Mouse (Mus musculus) embryonic facial prominence, embryonic 12.5 days (tissue): Measurements from ENCODE around the gene Sec14l1. TPM values are rescaled to one million over a fixed set of nuclear protein-coding genes. Genes with fewer than 3 reads are reported as not detected.

ENCODE experiments used
- ATAC-seq: fragments of 200-750 bp; cut with Nextera tagmentation; 2 replicates; pipeline ENCODE4 v1.8.0; 2017; ENCODE audit not compliant: insufficient number of reproducible peaks, insufficient read depth, low FRiP score, low TSS enrichment
- H3K27ac ChIP-seq: fragments of 300-500 bp; sonication (generic); 2 replicates; pipeline ENCODE4 v1.5.1; 2016; ENCODE audit warnings: mild to moderate bottlenecking
- H3K27me3 ChIP-seq: fragments of 300-500 bp; sonication (generic); 2 replicates; pipeline ENCODE4 v1.6.1; 2016; ENCODE audit warnings: mild to moderate bottlenecking, moderate library complexity
- H3K36me3 ChIP-seq: fragments of 300-500 bp; sonication (generic); 2 replicates; pipeline ENCODE4 v1.6.1; 2016; ENCODE audit warnings: mild to moderate bottlenecking
- H3K4me1 ChIP-seq: fragments of 300-500 bp; sonication (generic); 2 replicates; pipeline ENCODE4 v1.6.1; 2016
- H3K4me2 ChIP-seq: fragments of 300-500 bp; sonication (generic); replicated peaks from 2 replicates; pipeline ENCODE4 v1.6.1; 2016; ENCODE audit warnings: mild to moderate bottlenecking, moderate library complexity
- H3K4me3 ChIP-seq: fragments of 300-500 bp; sonication (generic); 2 replicates; pipeline ENCODE4 v1.5.1; 2016; ENCODE audit warnings: mild to moderate bottlenecking
- H3K9ac ChIP-seq: fragments of 300-500 bp; sonication (generic); 2 replicates; pipeline ENCODE4 v1.6.1; 2016; ENCODE audit warnings: mild to moderate bottlenecking, moderate library complexity
- H3K9me3 ChIP-seq: fragments of 300-500 bp; sonication (generic); 2 replicates; pipeline ENCODE4 v1.6.1; 2016; ENCODE audit warnings: mild to moderate bottlenecking, moderate library complexity
- WGBS: fragments of 180-500 bp; shearing (Covaris S2); methylation state at CpG from one replicate; pipeline ENCODE4 v1.1.7; 2016; 5-methylcytosine and 5-hydroxymethylcytosine counted together
- polyA plus RNA-seq: library from polyadenylated mRNA; unstranded; fragments of >200 nt; fragmentation: Nextera tagmentation; extraction: Ambion mirVana; gene quantifications from 2 replicates; pipeline ENCODE4 v1.2.1, GENCODE M21; 2016

The Sec14l1 gene
- polyA plus RNA-seq, 1 experiment from 2014 or later, result 55.6 TPM

DNA sequence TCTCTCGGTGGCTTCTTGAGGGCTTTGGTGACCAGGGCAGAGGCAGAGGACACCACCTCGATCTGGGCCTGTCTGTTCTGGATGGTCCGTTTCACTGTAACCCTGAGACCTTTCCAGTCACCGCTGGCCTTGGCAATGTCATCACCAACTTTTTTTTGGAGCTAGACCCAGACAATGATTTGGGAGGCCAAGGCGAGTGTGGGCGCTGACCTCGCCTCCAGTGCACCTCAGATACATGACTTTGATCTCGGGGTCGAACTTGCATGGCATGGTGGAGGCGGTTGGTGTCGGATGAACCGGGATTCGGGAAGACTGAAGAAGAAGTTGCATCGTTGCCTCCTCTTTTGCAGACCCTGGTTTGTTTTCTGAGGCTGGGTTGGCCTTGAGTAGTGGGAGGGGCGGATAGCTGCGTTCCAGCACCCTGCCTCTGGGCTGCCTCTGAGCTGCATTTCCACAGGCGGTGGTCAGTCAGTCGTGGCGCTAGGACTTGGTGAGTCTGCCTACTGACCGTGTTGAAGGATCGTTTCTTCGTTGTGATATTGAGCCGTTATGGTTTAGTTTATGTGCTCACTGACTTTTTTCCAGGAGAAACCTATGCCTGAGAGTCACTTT, 19.9 kb downstream of the Sec14l1 start:
- Histone ChIP-seq H3K27me3 (no peaks in the 10 kb centered on the region), H3K4me3 (no peak overlapping the region), H3K36me3 (no peaks in the 10 kb centered on the region; the same call in 1 of the 2 replicates), H3K9me3 (no peaks in the 10 kb centered on the region), H3K4me2 (no peak overlapping the region), H3K4me1 (peaks cover 35% of the 10 kb centered on the region), H3K27ac (peak overlapping the region; percentile 77; the same call in 1 of the 2 replicates), H3K9ac (no peak overlapping the region)
- no peak for ATAC-seq
- 73% methylated on average over 23 of the region's 23 CpGs for WGBS

DNA sequence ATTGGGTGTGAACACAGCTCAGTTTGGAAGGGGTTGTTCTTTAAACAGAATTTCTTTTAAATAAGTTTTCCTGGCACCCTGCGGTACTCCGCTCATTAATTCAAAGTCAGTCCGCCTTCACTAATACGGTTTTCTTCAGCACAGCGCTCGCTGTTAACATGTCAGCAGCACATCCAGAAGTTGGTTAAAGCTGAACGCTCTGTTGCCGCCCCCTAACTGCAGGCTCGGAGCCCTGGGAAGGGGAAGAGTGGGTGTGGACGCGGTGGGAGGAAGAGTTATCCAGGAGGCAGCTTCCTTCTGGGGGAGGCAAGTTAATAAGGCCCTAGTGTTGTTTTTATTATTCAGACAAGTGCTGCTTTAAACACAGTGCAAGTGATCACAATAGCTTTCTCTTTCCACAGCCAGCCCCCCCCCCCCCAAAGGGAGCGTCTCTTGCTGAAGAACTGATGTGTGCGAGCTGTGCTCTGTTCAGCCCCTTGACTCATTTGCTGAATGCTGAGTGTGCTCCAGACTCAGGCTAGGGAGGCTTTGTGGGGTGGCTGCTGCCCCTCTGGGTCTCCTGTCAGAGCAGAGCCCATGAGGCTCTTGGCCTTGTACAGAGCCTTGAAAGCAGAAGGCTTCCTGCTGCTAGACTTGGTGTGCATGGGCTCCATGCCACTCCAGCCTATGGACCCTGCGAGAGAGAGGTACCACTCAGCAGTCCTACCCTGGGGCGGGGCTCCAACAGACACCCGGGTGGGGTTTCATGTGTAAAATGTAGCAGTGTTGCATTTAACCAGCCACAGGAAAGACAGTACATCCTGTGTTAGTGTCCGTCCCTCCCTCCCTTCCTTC, 20.7 kb downstream of the Sec14l1 start:
- H3K27ac ChIP-seq, result peak overlapping the region; percentile 77
- H3K9me3 ChIP-seq, result no peaks in the 10 kb centered on the region
- H3K4me3 ChIP-seq, result no peak overlapping the region
- H3K4me2 ChIP-seq, result no peak overlapping the region
- ATAC-seq, result no peak
- H3K36me3 ChIP-seq, result no peaks in the 10 kb centered on the region; the same call in 1 of the 2 replicates
- H3K9ac ChIP-seq, result no peak overlapping the region
- no peaks in the 10 kb centered on the region for H3K27me3 ChIP-seq
- peaks cover 27% of the 10 kb centered on the region for H3K4me1 ChIP-seq
- 48% methylated on average over 17 of the region's 17 CpGs for WGBS

DNA sequence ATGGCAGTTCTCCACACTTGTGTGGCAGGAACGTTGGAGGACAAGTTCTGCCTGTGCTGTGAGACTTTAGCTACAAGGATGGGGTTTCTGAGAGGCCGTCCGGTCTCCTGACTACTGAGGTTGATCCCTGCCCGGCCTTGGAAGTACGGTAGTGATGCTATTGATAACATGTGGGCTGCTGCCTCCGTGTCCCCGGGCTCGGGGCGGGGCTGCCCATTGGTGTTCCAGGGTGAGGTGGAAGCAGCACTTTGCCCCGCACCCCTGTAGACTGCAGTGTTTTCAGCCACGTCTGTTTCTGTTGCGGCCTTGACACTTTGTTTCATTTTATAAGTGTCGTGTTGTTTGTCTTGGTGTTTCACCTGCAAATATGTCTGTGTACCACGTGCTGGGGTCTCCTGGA, 21.9 kb downstream of the Sec14l1 start:
- Histone ChIP-seq H3K9ac (no peak overlapping the region), H3K27ac (peak overlapping the region; percentile 50; the same call in 1 of the 2 replicates), H3K4me1 (peaks cover 23% of the 10 kb centered on the region), H3K4me2 (no peak overlapping the region), H3K27me3 (no peaks in the 10 kb centered on the region), H3K9me3 (no peaks in the 10 kb centered on the region), H3K4me3 (no peak overlapping the region), H3K36me3 (peaks cover 4% of the 10 kb centered on the region)
- WGBS, result 72% methylated on average over 14 of the region's 14 CpGs
- ATAC-seq, result no peak

DNA sequence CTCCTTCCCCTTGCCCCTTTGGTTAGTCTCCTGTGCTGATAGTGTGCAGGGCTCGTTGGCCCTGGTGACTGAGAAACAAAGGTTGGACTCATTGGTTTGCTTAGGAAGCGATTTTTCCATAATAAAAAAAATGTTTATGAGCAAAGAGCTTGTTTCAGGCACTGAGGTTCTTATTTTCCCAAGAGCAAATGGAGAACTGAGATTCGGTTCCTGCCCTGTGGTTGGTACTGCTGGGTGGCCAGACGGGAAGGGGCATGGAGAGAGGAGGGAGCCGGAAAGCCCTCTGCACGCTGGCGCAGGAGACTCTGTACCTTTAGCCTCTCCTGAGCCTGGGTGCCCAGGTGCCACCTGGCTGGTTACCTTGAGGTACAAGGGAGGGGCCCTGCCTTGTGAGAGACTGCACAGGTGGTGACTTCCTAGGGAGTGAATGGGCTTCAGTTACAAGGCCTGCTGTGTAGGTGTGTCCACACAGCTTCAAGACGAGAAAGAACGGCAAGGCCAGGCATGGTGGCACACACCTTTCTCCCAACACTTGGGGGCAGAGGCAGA, 23.3 kb downstream of the Sec14l1 start:
- no peaks in the 10 kb centered on the region for H3K27me3 ChIP-seq
- WGBS, result 91% methylated on average over 9 of the region's 9 CpGs
- H3K9me3 ChIP-seq, result no peaks in the 10 kb centered on the region
- no peak overlapping the region for H3K27ac ChIP-seq
- no peak overlapping the region for H3K4me2 ChIP-seq
- H3K4me3 ChIP-seq, result no peak overlapping the region
- peaks cover 18% of the 10 kb centered on the region for H3K36me3 ChIP-seq
- ATAC-seq, result no peak
- H3K9ac ChIP-seq, result no peak overlapping the region
- H3K4me1 ChIP-seq, result peaks cover 23% of the 10 kb centered on the region

DNA sequence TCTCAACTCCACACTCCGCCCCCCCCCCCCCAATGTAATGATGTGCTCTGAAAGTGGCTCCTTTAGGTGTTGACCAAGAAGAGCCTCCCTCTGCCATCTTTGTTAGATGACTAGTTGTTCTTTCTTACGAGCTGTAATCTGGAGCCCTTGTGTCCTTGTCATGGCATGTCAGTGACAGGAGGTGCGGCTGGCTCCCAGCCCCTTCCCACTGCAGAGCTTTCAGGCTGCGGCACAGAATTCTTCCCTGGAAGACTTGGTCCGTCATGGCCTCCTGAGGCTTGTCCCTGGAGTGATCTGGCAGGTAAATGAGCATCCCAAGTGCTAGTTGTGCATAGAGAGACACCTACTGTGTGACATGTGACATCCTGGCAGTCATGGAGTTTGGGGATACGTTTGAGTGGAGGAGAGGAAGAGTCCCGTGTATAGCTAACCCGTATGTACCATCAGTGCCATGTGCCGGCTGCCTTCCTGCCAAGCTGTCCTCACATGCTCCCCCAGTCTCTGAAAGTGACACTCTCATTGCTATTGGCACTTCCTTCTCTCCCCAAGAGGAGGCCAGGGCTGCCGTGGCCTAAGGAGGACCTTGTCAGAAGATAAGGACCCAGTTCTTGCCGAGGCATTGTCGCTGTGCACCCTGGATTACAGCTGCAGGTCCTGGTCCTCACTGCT, 24.0 kb downstream of the Sec14l1 start:
- Histone ChIP-seq H3K36me3 (peaks cover 24% of the 10 kb centered on the region), H3K9me3 (no peaks in the 10 kb centered on the region), H3K9ac (no peak overlapping the region), H3K4me2 (no peak overlapping the region), H3K27ac (no peak overlapping the region), H3K27me3 (no peaks in the 10 kb centered on the region), H3K4me3 (no peak overlapping the region), H3K4me1 (peaks cover 23% of the 10 kb centered on the region)
- 86% methylated on average over 12 of the region's 12 CpGs for WGBS
- ATAC-seq, result no peak

DNA sequence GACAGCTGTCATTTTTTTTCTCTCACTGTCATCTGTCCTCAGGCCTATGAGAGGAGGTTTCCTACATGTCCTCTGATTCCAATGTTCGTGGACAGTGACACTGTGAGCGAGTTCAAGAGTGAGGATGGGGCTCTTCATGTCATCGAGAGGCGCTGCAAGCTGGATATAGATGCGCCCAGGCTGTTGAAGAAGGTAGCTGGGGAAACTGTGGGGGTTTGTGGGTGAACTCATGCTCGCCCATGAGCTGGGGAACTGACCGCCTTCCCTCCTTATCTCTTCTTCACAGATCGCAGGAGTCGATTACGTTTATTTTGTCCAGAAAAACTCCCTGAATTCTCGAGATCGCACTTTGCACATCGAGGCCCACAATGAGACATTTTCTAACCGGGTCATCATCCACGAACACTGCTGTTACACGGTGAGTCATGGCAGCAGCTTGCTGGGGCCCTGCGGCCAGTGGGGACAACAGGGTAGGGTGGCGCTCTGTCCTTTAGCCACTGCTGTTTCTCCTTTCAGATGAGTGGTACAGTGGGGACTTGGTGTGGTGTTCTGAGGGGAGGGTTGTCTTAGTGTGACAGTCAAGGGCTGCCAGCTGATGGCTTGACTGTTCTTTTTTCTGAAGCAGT, 26.5 kb downstream of the Sec14l1 start:
- H3K36me3 ChIP-seq, result peaks cover 50% of the 10 kb centered on the region
- H3K4me3 ChIP-seq, result no peak overlapping the region
- no peak for ATAC-seq
- H3K27ac ChIP-seq, result peak overlapping the region; percentile 17; the same call in 1 of the 2 replicates
- H3K9ac ChIP-seq, result no peak overlapping the region
- 92% methylated on average over 18 of the region's 18 CpGs for WGBS
- no peak overlapping the region for H3K4me2 ChIP-seq
- no peaks in the 10 kb centered on the region for H3K9me3 ChIP-seq
- H3K4me1 ChIP-seq, result 0 out of 2 replicates have a peak, but pooled peaks cover 4% of the 10 kb centered on the region
- no peaks in the 10 kb centered on the region for H3K27me3 ChIP-seq

DNA sequence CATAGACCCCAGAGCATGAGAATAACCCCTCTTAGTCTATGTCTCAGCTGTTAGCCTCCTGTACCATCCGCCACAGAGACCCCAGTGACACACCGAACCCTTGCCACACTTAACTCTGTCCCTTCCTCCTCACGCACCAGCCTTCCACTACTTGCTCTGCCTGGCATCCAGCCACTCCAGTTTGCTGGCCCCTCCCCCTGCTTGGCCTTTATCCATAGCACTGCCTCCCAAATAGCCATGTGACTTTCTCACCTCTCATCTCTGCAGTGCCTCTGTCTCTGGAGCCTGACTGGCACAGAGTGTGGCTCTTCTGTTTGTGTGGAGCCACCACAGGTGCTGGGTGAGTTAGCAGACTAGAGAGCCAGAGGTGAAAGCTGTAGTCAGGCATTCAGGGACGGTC, 27.5 kb downstream of the Sec14l1 start:
- no peaks in the 10 kb centered on the region for H3K4me1 ChIP-seq
- no peak overlapping the region for H3K9ac ChIP-seq
- H3K27me3 ChIP-seq, result no peaks in the 10 kb centered on the region
- peaks cover 60% of the 10 kb centered on the region for H3K36me3 ChIP-seq
- WGBS, result 87% methylated on average over 4 of the region's 4 CpGs
- no peak overlapping the region for H3K4me2 ChIP-seq
- H3K4me3 ChIP-seq, result no peak overlapping the region
- H3K9me3 ChIP-seq, result no peaks in the 10 kb centered on the region
- ATAC-seq, result no peak
- no peak overlapping the region for H3K27ac ChIP-seq

DNA sequence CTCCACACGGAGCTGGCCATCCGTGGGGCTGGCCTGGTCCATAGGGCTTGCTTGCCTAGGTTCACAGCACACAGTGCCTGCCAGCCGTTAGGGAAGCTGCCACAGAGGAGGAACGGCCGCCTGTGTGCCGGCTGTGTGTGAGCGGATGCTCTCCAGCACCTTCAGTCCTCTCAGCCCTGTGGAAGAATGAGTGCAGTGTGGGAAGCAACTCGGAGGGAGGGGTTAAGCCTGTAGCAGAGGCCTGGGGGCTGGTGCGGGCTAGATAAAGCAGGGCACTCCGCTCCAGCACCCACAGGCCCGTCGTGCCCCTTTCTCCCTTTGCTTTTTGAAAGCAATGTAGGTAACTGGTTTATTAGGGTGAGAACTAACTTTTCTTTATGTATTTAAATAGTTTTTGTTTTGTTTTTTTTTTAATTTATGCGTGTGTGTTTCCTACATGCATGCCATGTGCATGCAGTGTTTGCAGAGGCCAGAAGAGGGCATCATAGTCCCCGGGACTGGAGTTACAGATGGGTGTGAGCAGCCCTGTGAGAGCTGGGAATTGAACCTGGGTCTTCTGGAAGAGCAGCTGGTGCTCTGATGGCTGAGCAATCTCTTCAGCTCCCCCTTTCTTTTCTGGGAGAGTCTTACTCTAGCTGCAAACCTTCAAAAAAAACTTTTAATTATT, 30.6 kb downstream of the Sec14l1 start:
- Histone ChIP-seq H3K9ac (no peak overlapping the region), H3K4me3 (no peak overlapping the region), H3K27ac (no peak overlapping the region), H3K27me3 (no peaks in the 10 kb centered on the region), H3K4me2 (no peak overlapping the region), H3K4me1 (no peaks in the 10 kb centered on the region), H3K36me3 (peaks cover 89% of the 10 kb centered on the region), H3K9me3 (no peaks in the 10 kb centered on the region)
- no peak for ATAC-seq
- WGBS, result 90% methylated on average over 14 of the region's 14 CpGs

DNA sequence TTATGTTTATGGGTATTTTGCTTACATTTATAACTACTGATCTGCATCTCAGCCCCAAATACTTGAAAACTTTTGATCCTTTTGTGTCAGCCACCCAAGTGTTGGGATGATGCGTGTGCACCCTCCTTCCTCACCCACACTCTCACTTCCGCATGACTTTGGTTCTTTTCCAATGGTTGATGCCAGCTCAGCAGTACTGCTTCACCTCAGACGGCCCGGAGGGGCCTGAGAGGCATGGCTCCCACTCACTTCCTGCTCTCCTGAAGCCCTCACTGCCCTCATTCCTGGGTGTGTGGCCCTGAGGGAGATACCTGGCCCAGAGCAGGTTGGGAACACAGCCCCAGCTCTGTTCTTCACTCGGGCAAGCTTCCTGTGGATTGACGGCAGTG, 31.1 kb downstream of the Sec14l1 start:
- peaks cover 95% of the 10 kb centered on the region for H3K36me3 ChIP-seq
- ATAC-seq, result no peak
- H3K9ac ChIP-seq, result no peak overlapping the region
- H3K4me2 ChIP-seq, result no peak overlapping the region
- H3K27ac ChIP-seq, result no peak overlapping the region
- H3K9me3 ChIP-seq, result no peaks in the 10 kb centered on the region
- H3K4me3 ChIP-seq, result no peak overlapping the region
- H3K27me3 ChIP-seq, result no peaks in the 10 kb centered on the region
- 92% methylated on average over 6 of the region's 6 CpGs for WGBS
- H3K4me1 ChIP-seq, result no peaks in the 10 kb centered on the region

DNA sequence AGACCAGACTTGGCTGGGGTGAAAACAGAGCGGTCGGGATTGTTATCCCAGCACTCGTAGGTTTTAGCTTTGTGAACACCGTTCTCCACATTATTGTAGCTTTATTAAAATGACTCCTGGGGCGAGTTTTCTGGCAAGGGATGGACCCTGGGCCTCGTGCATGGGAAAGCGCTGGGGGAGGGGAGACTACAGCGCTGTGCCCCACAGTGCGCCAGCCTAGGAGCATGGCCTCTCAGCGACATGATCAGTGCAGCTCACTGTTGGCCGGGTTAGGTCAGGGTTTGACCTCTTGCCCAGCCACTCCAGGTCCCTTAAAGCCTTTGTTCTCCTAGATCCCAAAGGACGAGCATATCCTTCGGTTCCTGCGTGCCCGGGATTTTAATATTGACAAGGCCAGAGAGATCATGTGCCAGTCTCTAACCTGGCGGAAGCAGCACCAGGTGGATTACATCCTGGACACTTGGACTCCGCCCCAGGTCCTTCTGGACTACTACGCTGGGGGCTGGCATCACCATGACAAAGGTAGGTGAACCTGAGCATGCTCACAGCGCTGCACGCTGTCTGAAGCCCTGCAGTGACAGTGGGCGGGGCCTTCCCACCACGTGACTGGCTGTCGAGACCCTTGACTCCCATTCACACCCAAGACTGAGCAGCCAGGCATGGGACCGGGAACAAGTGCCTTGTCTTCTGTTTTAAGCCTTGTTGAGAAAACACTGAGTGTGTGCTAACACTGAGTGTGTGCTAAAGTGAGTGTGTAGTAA, 32.0 kb downstream of the Sec14l1 start:
- Histone ChIP-seq H3K4me3 (no peak overlapping the region), H3K4me1 (no peaks in the 10 kb centered on the region), H3K27ac (no peak overlapping the region), H3K9me3 (no peaks in the 10 kb centered on the region), H3K27me3 (no peaks in the 10 kb centered on the region), H3K4me2 (no peak overlapping the region), H3K36me3 (peaks cover 97% of the 10 kb centered on the region), H3K9ac (no peak overlapping the region)
- ATAC-seq, result no peak
- WGBS, result 60% methylated on average over 24 of the region's 24 CpGs
